Mouse (Mus musculus) left cerebral cortex, adult 11 months (tissue): ENCODE data around the gene Aldh4a1.

ENCODE experiments used
- DNase-seq: peaks from one replicate; pipeline ENCODE4 v3.0.0; 2022; ENCODE audit warnings: low spot score

The Aldh4a1 gene

GRCm38 (mm10) chr4:139590446-139590845, 32.2 kb upstream of the Aldh4a1 start:
- DNase-seq, result no peak

GRCm38 (mm10) chr4:139592895-139593294, 29.8 kb upstream of the Aldh4a1 start:
- DNase-seq, result no peak

GRCm38 (mm10) chr4:139593383-139593782, 29.3 kb upstream of the Aldh4a1 start:
- no peak for DNase-seq

GRCm38 (mm10) chr4:139594062-139594461, 28.6 kb upstream of the Aldh4a1 start:
- DNase-seq, result no peak

GRCm38 (mm10) chr4:139596715-139597114, 26.0 kb upstream of the Aldh4a1 start:
- DNase-seq, result no peak

- DNase-seq, result no peak
These were observed 25.1 kb upstream of the Aldh4a1 start for GRCm38 (mm10) chr4:139597286-139598284.

GRCm38 (mm10) chr4:139598356-139598755, 24.3 kb upstream of the Aldh4a1 start:
- DNase-seq, result no peak

- no peak for DNase-seq
These were observed 23.6 kb upstream of the Aldh4a1 start for GRCm38 (mm10) chr4:139598950-139599518.

GRCm38 (mm10) chr4:139601519-139602356, 20.9 kb upstream of the Aldh4a1 start:
- DNase-seq, result no peak

GRCm38 (mm10) chr4:139602357-139603244, 20.1 kb upstream of the Aldh4a1 start, which contains the start of gene Gm21969:
Gm21969 (plus strand) TSS chr4:139603186.
- DNase-seq, result no peak

- no peak for DNase-seq
These were observed 17.4 kb upstream of the Aldh4a1 start for GRCm38 (mm10) chr4:139605216-139605615.

GRCm38 (mm10) chr4:139606732-139607131, 15.9 kb upstream of the Aldh4a1 start:
- no peak for DNase-seq

- no peak for DNase-seq
These were observed 13.7 kb upstream of the Aldh4a1 start for GRCm38 (mm10) chr4:139608975-139609374.

GRCm38 (mm10) chr4:139610954-139611353, 11.7 kb upstream of the Aldh4a1 start:
- DNase-seq, result no peak

- DNase-seq, result no peak
These were observed 11.1 kb upstream of the Aldh4a1 start for GRCm38 (mm10) chr4:139611542-139611953.

- no peak for DNase-seq
These were observed 8.0 kb upstream of the Aldh4a1 start for GRCm38 (mm10) chr4:139614524-139615260.

GRCm38 (mm10) chr4:139616276-139617000, 6.2 kb upstream of the Aldh4a1 start:
- DNase-seq, result no peak

GRCm38 (mm10) chr4:139617001-139617364, 5.7 kb upstream of the Aldh4a1 start:
- DNase-seq, result no peak

- no peak for DNase-seq
These were observed 2.9 kb upstream of the Aldh4a1 start for GRCm38 (mm10) chr4:139619765-139620164.
